Mouse (Mus musculus) midbrain, embryonic 14.5 days (tissue): ENCODE measurements at regions not wholly inside any gene's neighbourhood (a gene's known extent, or its start where the extent isn't known, plus 50 kb on each side); places are given as distances from the start of the nearest gene placed in this dataset.

Source experiments
- ATAC-seq: fragments of 200-750 bp; cut with Nextera tagmentation; 2 replicates; pipeline ENCODE4 v1.8.0; 2017; ENCODE audit warnings: moderate number of reproducible peaks, moderate library complexity; ENCODE audit not compliant: low FRiP score, low TSS enrichment
- DNase-seq: peaks from one replicate; pipeline ENCODE4 v3.0.0-alpha.2; 2015
- H3K27ac ChIP-seq: fragments of 300-500 bp; sonication (generic); replicated peaks from 2 replicates; pipeline ENCODE4 v1.5.1; 2014; ENCODE audit warnings: mild to moderate bottlenecking, low read depth, low read length, moderate library complexity
- H3K27me3 ChIP-seq: fragments of 300-500 bp; sonication (generic); 2 replicates; pipeline ENCODE4 v1.6.1; 2014; ENCODE audit warnings: low read length, control low read depth, mixed read lengths; ENCODE audit not compliant: control insufficient read depth, insufficient read depth
- H3K36me3 ChIP-seq: fragments of 300-500 bp; sonication (generic); 2 replicates; pipeline ENCODE4 v1.6.1; 2014; ENCODE audit warnings: low read length, control low read depth; ENCODE audit not compliant: control insufficient read depth, insufficient read depth
- H3K4me1 ChIP-seq: fragments of 300-500 bp; sonication (generic); 2 replicates; pipeline ENCODE4 v1.6.1; 2014; ENCODE audit warnings: mild to moderate bottlenecking, antibody characterized with exemption, low read length, control low read depth; ENCODE audit not compliant: control insufficient read depth, insufficient read depth
- H3K4me2 ChIP-seq: fragments of 300-500 bp; sonication (generic); 2 replicates; pipeline ENCODE4 v1.6.1; 2014; ENCODE audit warnings: mild to moderate bottlenecking, low read length, moderate library complexity
- H3K4me3 ChIP-seq: fragments of 300-500 bp; sonication (generic); replicated peaks from 2 replicates; pipeline ENCODE4 v1.5.1; 2014; ENCODE audit warnings: low read depth, low read length
- H3K9ac ChIP-seq: fragments of 300-500 bp; sonication (generic); replicated peaks from 2 replicates; pipeline ENCODE4 v1.6.1; 2014; ENCODE audit warnings: mild to moderate bottlenecking, low read length, moderate library complexity
- H3K9me3 ChIP-seq: fragments of 300-500 bp; sonication (generic); 2 replicates; pipeline ENCODE4 v1.6.1; 2016; ENCODE audit warnings: low read length, control low read depth, mixed read lengths; ENCODE audit not compliant: control insufficient read depth
- WGBS: fragments of 180-500 bp; shearing (Covaris S2); extraction: QIAGEN DNeasy Blood & Tissue Kit; methylation state at CpG from one replicate; pipeline ENCODE4 v1.1.7; 2014; 5-methylcytosine and 5-hydroxymethylcytosine counted together

DNA sequence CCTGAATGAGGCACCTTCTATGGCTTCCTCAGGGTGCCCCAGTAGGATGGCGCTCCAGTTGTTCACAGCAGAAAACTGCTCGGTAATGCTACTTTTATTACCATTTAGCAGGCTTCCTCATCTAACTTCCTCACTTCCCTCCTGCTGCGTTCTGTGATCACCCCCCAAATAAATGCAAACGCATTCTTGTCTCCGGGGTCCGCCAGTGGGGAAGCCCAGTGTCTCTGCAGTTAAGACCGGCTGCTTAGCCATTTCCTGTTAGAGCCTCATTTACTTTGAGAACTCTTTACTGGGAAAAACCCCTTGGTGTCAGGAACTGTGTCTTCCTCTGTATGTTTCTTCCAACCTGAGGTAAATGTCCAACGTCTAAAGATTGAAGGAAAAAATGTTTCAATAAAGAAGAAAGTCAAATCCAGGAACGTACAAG, 50.2 kb upstream of the Bbx start:
- H3K27ac ChIP-seq: no peak overlapping the region
- DNase-seq (no peak), ATAC-seq (no peak)
- no peaks in the 10 kb centered on the region for H3K9me3 ChIP-seq
- no peaks in the 10 kb centered on the region for H3K4me1 ChIP-seq
- no peak overlapping the region for H3K4me2 ChIP-seq
- H3K27me3 ChIP-seq: no peaks in the 10 kb centered on the region
- 40% methylated on average over 9 of the region's 9 CpGs for WGBS
- no peaks in the 10 kb centered on the region for H3K36me3 ChIP-seq
- H3K9ac ChIP-seq: no peak overlapping the region
- no peak overlapping the region for H3K4me3 ChIP-seq
